In the genomic region with DNA sequence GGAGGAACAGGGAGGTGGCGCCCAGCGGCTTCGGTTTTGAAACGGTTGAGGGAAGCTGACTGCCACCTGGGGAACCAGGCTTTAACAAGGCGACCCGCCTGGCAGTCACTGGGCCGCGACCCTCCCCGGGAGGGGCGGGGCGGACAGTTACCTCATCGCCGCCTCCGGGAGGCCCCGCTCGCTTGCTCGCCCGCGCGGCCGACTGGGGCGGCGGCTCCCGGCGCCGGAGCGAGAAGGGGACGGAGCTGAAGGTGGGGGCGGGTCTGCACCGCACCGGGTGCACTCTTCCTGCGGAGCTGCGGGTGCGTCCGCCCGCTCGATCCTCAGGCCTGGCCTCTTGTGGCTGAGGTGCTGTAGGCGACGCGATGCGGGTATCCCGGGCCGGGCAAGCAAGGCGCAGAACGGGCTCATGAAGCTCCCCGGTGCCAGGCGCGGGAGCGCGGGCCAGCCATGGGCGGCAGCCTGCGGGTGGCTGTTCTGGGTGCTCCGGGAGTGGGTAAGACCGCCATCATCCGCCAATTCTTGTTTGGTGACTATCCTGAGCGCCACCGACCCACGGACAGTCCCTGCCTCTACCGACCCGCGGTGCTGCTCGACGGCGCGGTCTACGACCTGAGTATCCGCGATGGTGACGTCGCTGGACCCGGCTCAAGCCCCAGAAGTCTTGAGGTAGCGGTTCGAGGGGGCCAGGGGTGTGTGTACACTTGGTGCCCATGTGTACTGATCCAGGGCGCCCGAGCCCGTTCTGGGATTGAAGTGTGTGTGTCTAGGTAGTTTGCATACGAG, we compare ENCODE assay signal across 8 mouse cellular contexts. TPM values are rescaled to one million over a fixed set of nuclear protein-coding genes. Genes with fewer than 3 reads are reported as not detected.
DNase-seq lines count a peak whose midpoint lies in the region; ATAC-seq lines count a peak whose summit lies in the region.

A gene (plus strand): TSS at position 273 of the 786 bp plus-strand sequence.

- H3K4me3 ChIP-seq in embryonic facial prominence, embryonic 13.5 days, result peak within 1 kb of the TSS; percentile 55
- peak within 1 kb of the TSS; percentile 56 for H3K4me3 ChIP-seq in hindbrain, embryonic 10.5 days

- peaks cover 49% of the 10 kb centered on the region for H3K4me1 ChIP-seq in embryonic facial prominence, embryonic 13.5 days
- H3K4me1 ChIP-seq in hindbrain, embryonic 10.5 days (replicated peaks), result peaks cover 71% of the 10 kb centered on the region

- DNase-seq in layer of hippocampus, adult 11-12 months (ENCODE audit: low spot score), result peak; percentile 55
- no peak for DNase-seq in layer of hippocampus, adult 9-10 months (ENCODE audit: low spot score)
- peak; percentile 51 for DNase-seq in hindbrain, embryonic 10.5 days (ENCODE audit: low spot score)
- peak; percentile 46 to 54 for DNase-seq in layer of hippocampus, postnatal 10 days (ENCODE audit: low spot score in 2 of 2)
- peak; percentile 48 for DNase-seq in lung, postnatal 10 days
- DNase-seq in right cerebral cortex, postnatal 4 days, result peak; percentile 46
- no peak for DNase-seq in cerebellum, adult 11-12 months

- H3K4me2 ChIP-seq in embryonic facial prominence, embryonic 13.5 days, result peak within 1 kb of the TSS; percentile 94

- H3K27me3 ChIP-seq in embryonic facial prominence, embryonic 13.5 days, result peaks cover 83% of the 10 kb centered on the region
- H3K27me3 ChIP-seq in hindbrain, embryonic 10.5 days (ENCODE audit: insufficient read depth, poor library complexity, severe bottlenecking), result peaks cover 84% of the 10 kb centered on the region

- no peaks in the 10 kb centered on the region for H3K9me3 ChIP-seq in embryonic facial prominence, embryonic 13.5 days
- H3K9me3 ChIP-seq in hindbrain, embryonic 10.5 days, result no peaks in the 10 kb centered on the region

- ATAC-seq in embryonic facial prominence, embryonic 13.5 days (ENCODE audit: insufficient number of reproducible peaks, insufficient read depth, low FRiP score, low TSS enrichment, low read depth), result no peak

- 2% methylated on average over 77 of the region's 77 CpGs for WGBS in embryonic facial prominence, embryonic 13.5 days
- WGBS in hindbrain, embryonic 10.5 days, result 2% methylated on average over 77 of the region's 77 CpGs

- no peak within 1 kb of the TSS for H3K27ac ChIP-seq in embryonic facial prominence, embryonic 13.5 days
- H3K27ac ChIP-seq in hindbrain, embryonic 10.5 days, result peak within 1 kb of the TSS; percentile 26; the same call in 1 of the 2 replicates

- peak within 1 kb of the TSS; percentile 75 for H3K9ac ChIP-seq in embryonic facial prominence, embryonic 13.5 days

- peaks cover 6% of the 10 kb centered on the region; the same call in 1 of the 2 replicates for H3K36me3 ChIP-seq in embryonic facial prominence, embryonic 13.5 days
- H3K36me3 ChIP-seq in hindbrain, embryonic 10.5 days, result no peaks in the 10 kb centered on the region

RNA-seq across cellular contexts. Expression of the gene that starts here (rescaled TPM):
- polyA plus RNA-seq in embryonic facial prominence, embryonic 13.5 days (2015; fragmentation: Nextera tagmentation; extraction: Ambion mirVana), result 0.29 and 0.49 TPM in 2 replicates
- 0.44 and 0.84 TPM in 2 replicates for polyA plus RNA-seq in hindbrain, embryonic 10.5 days (2016; fragmentation: Nextera tagmentation; extraction: Ambion mirVana)
- total RNA-seq in layer of hippocampus, postnatal 10 days (2021), result 10 to 100 TPM; 35.7 to 39.8 TPM

Comparison
In these comparisons a context has a peak if more than half of its experiments do, and no peak if none do; other contexts are left out.
1. DNase-seq: peak in layer of hippocampus, adult 11-12 months (single experiment), layer of hippocampus, postnatal 10 days (2 of 2), lung, postnatal 10 days (single experiment) and right cerebral cortex, postnatal 4 days (single experiment); none in layer of hippocampus, adult 9-10 months (single experiment) and cerebellum, adult 11-12 months (single experiment).
2. Peak in DNase-seq, H3K4me3 ChIP-seq and H3K27ac ChIP-seq in hindbrain, embryonic 10.5 days; RNA of the gene not detected or under 1 TPM.